Mouse (Mus musculus) intestine, embryonic 14.5 days (tissue): ENCODE measurements around the gene Efna1. TPM values are rescaled to one million over a fixed set of nuclear protein-coding genes. Genes with fewer than 3 reads are reported as not detected.

Experiments
- ATAC-seq: fragments of 200-750 bp; cut with Nextera tagmentation; replicated peaks from 2 replicates; pipeline ENCODE4 v1.8.0; 2017; ENCODE audit warnings: low read depth, moderate number of reproducible peaks, moderate TSS enrichment, moderate library complexity; ENCODE audit not compliant: low FRiP score, low TSS enrichment
- DNase-seq: peaks from one replicate; pipeline ENCODE4 v3.0.0-alpha.2; 2018; ENCODE audit warnings: low spot score
- H3K27ac ChIP-seq: fragments of 300-500 bp; sonication (generic); 2 replicates; pipeline ENCODE4 v1.5.1; 2014; ENCODE audit warnings: low read depth, mild to moderate bottlenecking, control low read depth
- H3K27me3 ChIP-seq: fragments of 300-500 bp; sonication (generic); replicated peaks from 2 replicates; pipeline ENCODE4 v1.6.1; 2014; ENCODE audit warnings: low read length, control low read depth; ENCODE audit not compliant: control insufficient read depth, insufficient read depth
- H3K36me3 ChIP-seq: fragments of 300-500 bp; sonication (generic); 2 replicates; pipeline ENCODE4 v1.6.1; 2014; ENCODE audit warnings: low read length, control low read depth; ENCODE audit not compliant: control insufficient read depth, insufficient read depth
- H3K4me1 ChIP-seq: fragments of 300-500 bp; sonication (generic); replicated peaks from 2 replicates; pipeline ENCODE4 v1.6.1; 2014; ENCODE audit warnings: low read length, control low read depth, mixed read lengths; ENCODE audit not compliant: control insufficient read depth, insufficient read depth
- H3K4me2 ChIP-seq: fragments of 300-500 bp; sonication (generic); 2 replicates; pipeline ENCODE4 v1.6.1; 2014; ENCODE audit warnings: low read length
- H3K4me3 ChIP-seq: fragments of 300-500 bp; sonication (generic); 2 replicates; pipeline ENCODE4 v1.5.1; 2014; ENCODE audit warnings: low read depth, low read length, control low read depth, mixed read lengths
- H3K9ac ChIP-seq: fragments of 300-500 bp; sonication (generic); 2 replicates; pipeline ENCODE4 v1.6.1; 2014; ENCODE audit warnings: mild to moderate bottlenecking, low read length
- H3K9me3 ChIP-seq: fragments of 300-500 bp; sonication (generic); 2 replicates; pipeline ENCODE4 v1.6.1; 2016; ENCODE audit warnings: low read length, control low read depth; ENCODE audit not compliant: control insufficient read depth
- whole genome bisulfite sequencing: fragments of 180-500 bp; shearing (Covaris S2); extraction: QIAGEN DNeasy Blood & Tissue Kit; methylation state at CpG from one replicate; pipeline ENCODE4 v1.1.7; 2014; 5-methylcytosine and 5-hydroxymethylcytosine counted together
- polyA plus RNA-seq: library from polyadenylated mRNA; unstranded; fragments of >200 nt; fragmentation: Nextera tagmentation; extraction: Ambion mirVana; gene quantifications from 2 replicates; pipeline ENCODE4 v1.2.1, GENCODE M21; 2014

Efna1 gene
- polyA plus RNA-seq, 1 experiment from 2014 or later, result 46.2 TPM

- H3K27ac ChIP-seq, result no peak overlapping the region
- H3K4me1 ChIP-seq, result peaks cover 20% of the 10 kb centered on the region
- ATAC-seq, result no peak
Observed at GRCm38 (mm10) chr3:89243609-89244008, 37.3 kb downstream of the Efna1 start.

GRCm38 (mm10) chr3:89242331-89242895 lies 38.5 kb downstream of the Efna1 start:
- no peaks in the 10 kb centered on the region for H3K36me3 ChIP-seq
- DNase-seq (no peak), ATAC-seq (no peak)
- H3K27ac ChIP-seq, result no peak overlapping the region
- no peak overlapping the region for H3K9ac ChIP-seq
- 69% methylated on average over 9 of the region's 9 CpGs for WGBS
- peaks cover 16% of the 10 kb centered on the region for H3K4me1 ChIP-seq
- no peak overlapping the region for H3K4me3 ChIP-seq
- H3K9me3 ChIP-seq, result no peaks in the 10 kb centered on the region
- no peaks in the 10 kb centered on the region for H3K27me3 ChIP-seq
- no peak overlapping the region for H3K4me2 ChIP-seq

More at GRCm38 (mm10) chr3:89243609-89244008, 37.3 kb downstream of the Efna1 start:
- Histone ChIP-seq H3K4me2 (peak overlapping the region; percentile 89), H3K9ac (no peak overlapping the region), H3K9me3 (no peaks in the 10 kb centered on the region), H3K27me3 (no peaks in the 10 kb centered on the region), H3K36me3 (0 out of 2 replicates have a peak, but pooled peaks cover under 1% of the 10 kb centered on the region), H3K4me3 (no peak overlapping the region)
- 19% methylated on average over 14 of the region's 14 CpGs for WGBS
- no peak for DNase-seq

- no peak for ATAC-seq
- H3K27ac ChIP-seq, result no peak overlapping the region
- H3K9me3 ChIP-seq, result no peaks in the 10 kb centered on the region
- DNase-seq, result no peak
- no peak overlapping the region for H3K9ac ChIP-seq
- H3K27me3 ChIP-seq, result no peaks in the 10 kb centered on the region
- no peaks in the 10 kb centered on the region for H3K36me3 ChIP-seq
- no peak overlapping the region for H3K4me2 ChIP-seq
- H3K4me1 ChIP-seq, result no peaks in the 10 kb centered on the region
- H3K4me3 ChIP-seq, result no peak overlapping the region
- 69% methylated on average over 10 of the region's 12 CpGs for WGBS
Observed at GRCm38 (mm10) chr3:89238494-89238893, 42.4 kb downstream of the Efna1 start.

- Histone ChIP-seq H3K27ac (no peak overlapping the region), H3K4me1 (no peaks in the 10 kb centered on the region), H3K36me3 (no peaks in the 10 kb centered on the region), H3K9ac (no peak overlapping the region), H3K9me3 (no peaks in the 10 kb centered on the region), H3K4me3 (no peak overlapping the region), H3K27me3 (no peaks in the 10 kb centered on the region), H3K4me2 (no peak overlapping the region)
- WGBS, result 93% methylated on average over 21 of the region's 21 CpGs
- DNase-seq, result no peak
- ATAC-seq, result no peak
Observed at GRCm38 (mm10) chr3:89237682-89238081, 43.3 kb downstream of the Efna1 start.

- no peak overlapping the region for H3K4me3 ChIP-seq
- no peaks in the 10 kb centered on the region for H3K9me3 ChIP-seq
- DNase-seq (no peak), ATAC-seq (no peak)
- 87% methylated on average over 10 of the region's 10 CpGs for WGBS
- no peak overlapping the region for H3K27ac ChIP-seq
- H3K36me3 ChIP-seq, result no peaks in the 10 kb centered on the region
- H3K27me3 ChIP-seq, result no peaks in the 10 kb centered on the region
- no peak overlapping the region for H3K9ac ChIP-seq
- no peak overlapping the region for H3K4me2 ChIP-seq
- no peaks in the 10 kb centered on the region for H3K4me1 ChIP-seq
Observed at GRCm38 (mm10) chr3:89236516-89236915, 44.4 kb downstream of the Efna1 start.

DNA sequence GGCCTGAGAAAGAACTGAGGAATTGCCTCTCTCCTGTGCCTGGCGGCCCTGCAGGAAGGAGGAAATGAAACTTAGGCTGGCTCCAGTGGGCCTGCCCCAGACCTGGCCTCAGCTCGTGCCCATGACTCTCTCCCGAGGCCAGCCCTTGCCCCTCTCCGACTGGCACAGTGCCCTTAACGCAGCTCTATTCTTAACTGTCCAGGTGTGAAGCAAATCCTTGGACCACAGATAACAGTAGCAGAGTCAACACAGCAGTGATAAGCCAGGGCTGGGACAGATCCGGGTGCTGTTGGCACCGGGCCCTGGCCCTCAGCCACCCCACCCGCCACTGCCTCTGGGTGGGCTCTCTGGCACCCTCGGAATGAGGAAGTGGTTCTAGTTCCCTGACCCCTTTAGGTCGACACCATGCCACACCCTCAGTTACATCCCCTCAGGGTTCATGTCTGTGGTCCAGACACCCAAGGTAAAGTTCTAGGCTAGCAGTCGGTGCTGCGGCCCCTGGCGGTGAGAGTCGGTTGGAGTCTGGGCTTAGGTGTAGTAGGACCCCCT lies 47.3 kb downstream of the Efna1 start:
- no peaks in the 10 kb centered on the region for H3K36me3 ChIP-seq
- 0 out of 2 replicates have a peak, but pooled peaks cover 4% of the 10 kb centered on the region for H3K27me3 ChIP-seq
- no peak overlapping the region for H3K4me3 ChIP-seq
- ATAC-seq (no peak), DNase-seq (no peak)
- no peaks in the 10 kb centered on the region for H3K9me3 ChIP-seq
- 0 out of 2 replicates have a peak, but pooled peaks cover 3% of the 10 kb centered on the region for H3K4me1 ChIP-seq
- WGBS, result 66% methylated on average over 14 of the region's 14 CpGs
- H3K4me2 ChIP-seq, result no peak overlapping the region
- H3K27ac ChIP-seq, result no peak overlapping the region
- no peak overlapping the region for H3K9ac ChIP-seq

GRCm38 (mm10) chr3:89232614-89233013 lies 48.3 kb downstream of the Efna1 start:
- H3K9me3 ChIP-seq, result no peaks in the 10 kb centered on the region
- no peak overlapping the region for H3K4me3 ChIP-seq
- ATAC-seq (no peak), DNase-seq (no peak)
- H3K9ac ChIP-seq, result no peak overlapping the region
- 0 out of 2 replicates have a peak, but pooled peaks cover 4% of the 10 kb centered on the region for H3K27me3 ChIP-seq
- peaks cover 11% of the 10 kb centered on the region; the same call in 1 of the 2 replicates for H3K4me1 ChIP-seq
- H3K27ac ChIP-seq, result no peak overlapping the region
- H3K36me3 ChIP-seq, result no peaks in the 10 kb centered on the region
- 64% methylated on average over 6 of the region's 6 CpGs for WGBS
- no peak overlapping the region for H3K4me2 ChIP-seq

DNA sequence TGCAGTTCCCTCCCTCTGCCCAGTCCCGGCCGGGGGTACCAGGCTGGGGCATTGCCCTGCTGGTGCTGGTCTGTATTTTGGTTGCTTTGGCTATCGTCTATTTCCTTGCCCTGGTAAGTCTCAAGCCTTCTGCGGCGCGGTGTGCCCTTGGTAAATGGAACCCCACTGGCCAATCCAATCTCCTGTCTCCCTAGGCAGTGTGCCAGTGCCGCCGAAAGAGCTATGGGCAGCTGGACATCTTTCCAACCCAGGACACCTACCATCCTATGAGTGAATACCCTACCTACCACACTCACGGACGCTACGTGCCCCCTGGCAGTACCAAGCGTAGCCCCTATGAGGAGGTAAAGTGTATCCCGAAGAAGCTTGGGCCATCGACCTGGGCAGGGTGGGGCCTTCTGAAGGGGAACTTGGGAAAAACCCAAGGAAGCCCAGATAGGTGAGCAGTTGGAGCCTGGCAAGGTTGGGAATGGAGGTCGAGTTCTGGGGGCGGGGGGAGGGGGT lies 49.1 kb downstream of the Efna1 start:
- Histone ChIP-seq H3K4me1 (peaks cover 14% of the 10 kb centered on the region), H3K4me2 (no peak overlapping the region), H3K9ac (no peak overlapping the region), H3K36me3 (no peaks in the 10 kb centered on the region), H3K9me3 (no peaks in the 10 kb centered on the region), H3K27ac (no peak overlapping the region), H3K4me3 (no peak overlapping the region), H3K27me3 (0 out of 2 replicates have a peak, but pooled peaks cover 4% of the 10 kb centered on the region)
- DNase-seq, result no peak
- ATAC-seq, result no peak
- 77% methylated on average over 16 of the region's 16 CpGs for WGBS

DNA sequence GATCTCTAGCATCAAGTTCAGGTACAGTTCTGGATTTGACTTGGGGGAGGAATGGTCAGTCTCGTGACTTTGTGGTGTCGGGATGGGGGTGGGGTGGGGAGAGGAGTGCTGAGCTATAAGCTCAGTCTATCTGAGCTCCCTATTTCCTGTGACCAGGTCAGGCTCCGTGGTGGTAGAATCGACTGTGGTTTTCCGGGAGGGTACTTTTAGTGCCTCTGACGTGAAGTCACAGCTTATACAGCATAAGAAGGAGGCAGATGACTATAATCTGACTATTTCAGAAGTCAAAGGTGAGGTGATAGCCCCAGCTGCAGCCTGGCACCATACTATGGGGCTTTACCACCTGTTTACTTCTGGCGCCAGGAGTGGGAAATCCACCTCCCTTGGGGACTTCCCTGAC lies 49.6 kb downstream of the Efna1 start:
- Histone ChIP-seq H3K4me1 (peaks cover 19% of the 10 kb centered on the region), H3K36me3 (no peaks in the 10 kb centered on the region), H3K4me2 (no peak overlapping the region), H3K9me3 (no peaks in the 10 kb centered on the region), H3K27ac (no peak overlapping the region), H3K4me3 (no peak overlapping the region), H3K9ac (no peak overlapping the region), H3K27me3 (0 out of 2 replicates have a peak, but pooled peaks cover 4% of the 10 kb centered on the region)
- ATAC-seq, result no peak
- no peak for DNase-seq
- WGBS, result 59% methylated on average over 7 of the region's 7 CpGs
